Mouse (Mus musculus) testis, adult 2 months (tissue): ENCODE data around the gene Prdm13. TPM values are rescaled to one million over a fixed set of nuclear protein-coding genes. Genes with fewer than 3 reads are reported as not detected.

Experiments
- H3K27ac ChIP-seq: fragments of 200-500 bp; 2 replicates; pipeline ENCODE4 v1.5.1; 2012; ENCODE audit warnings: low read depth, low read length; ENCODE audit not compliant: control insufficient read depth, insufficient read depth
- H3K27me3 ChIP-seq: fragments of 200-500 bp; 2 replicates; pipeline ENCODE4 v1.6.1; 2012; ENCODE audit warnings: mild to moderate bottlenecking, low read length, moderate library complexity; ENCODE audit not compliant: control insufficient read depth, insufficient read depth
- H3K36me3 ChIP-seq: fragments of 200-500 bp; 2 replicates; pipeline ENCODE4 v1.6.1; 2012; ENCODE audit warnings: mild to moderate bottlenecking, low read length; ENCODE audit not compliant: control insufficient read depth, insufficient read depth
- H3K4me1 ChIP-seq: fragments of 200-500 bp; 2 replicates; pipeline ENCODE4 v1.6.1; 2012; ENCODE audit warnings: low read length; ENCODE audit not compliant: control insufficient read depth, insufficient read depth
- H3K4me3 ChIP-seq: fragments of 200-500 bp; 2 replicates; pipeline ENCODE4 v1.5.1; 2012; ENCODE audit warnings: low read depth, mild to moderate bottlenecking, low read length, moderate library complexity, mixed read lengths; ENCODE audit not compliant: control insufficient read depth
- CTCF ChIP-seq: fragments of 200-500 bp; IDR thresholded peaks from 2 replicates; pipeline ENCODE4 v1.5.1; 2012; ENCODE audit warnings: low read depth, mild to moderate bottlenecking, inconsistent platforms, low read length, moderate library complexity; ENCODE audit not compliant: control insufficient read depth, insufficient read depth, insufficient replicate concordance
- POLR2A ChIP-seq: fragments of 200-500 bp; IDR thresholded peaks from 2 replicates; pipeline ENCODE4 v1.6.1; 2012; ENCODE audit warnings: low read depth, mild to moderate bottlenecking, inconsistent platforms, low read length, moderate library complexity; ENCODE audit not compliant: control insufficient read depth
- polyA plus RNA-seq: library from polyadenylated mRNA; depleted of rRNA; stranded (reverse); fragments of >200 nt; gene quantifications from 2 replicates; pipeline ENCODE4 v1.2.3, GENCODE M21; 2012

Gene Prdm13
- polyA plus RNA-seq, 1 experiment: not detected

DNA sequence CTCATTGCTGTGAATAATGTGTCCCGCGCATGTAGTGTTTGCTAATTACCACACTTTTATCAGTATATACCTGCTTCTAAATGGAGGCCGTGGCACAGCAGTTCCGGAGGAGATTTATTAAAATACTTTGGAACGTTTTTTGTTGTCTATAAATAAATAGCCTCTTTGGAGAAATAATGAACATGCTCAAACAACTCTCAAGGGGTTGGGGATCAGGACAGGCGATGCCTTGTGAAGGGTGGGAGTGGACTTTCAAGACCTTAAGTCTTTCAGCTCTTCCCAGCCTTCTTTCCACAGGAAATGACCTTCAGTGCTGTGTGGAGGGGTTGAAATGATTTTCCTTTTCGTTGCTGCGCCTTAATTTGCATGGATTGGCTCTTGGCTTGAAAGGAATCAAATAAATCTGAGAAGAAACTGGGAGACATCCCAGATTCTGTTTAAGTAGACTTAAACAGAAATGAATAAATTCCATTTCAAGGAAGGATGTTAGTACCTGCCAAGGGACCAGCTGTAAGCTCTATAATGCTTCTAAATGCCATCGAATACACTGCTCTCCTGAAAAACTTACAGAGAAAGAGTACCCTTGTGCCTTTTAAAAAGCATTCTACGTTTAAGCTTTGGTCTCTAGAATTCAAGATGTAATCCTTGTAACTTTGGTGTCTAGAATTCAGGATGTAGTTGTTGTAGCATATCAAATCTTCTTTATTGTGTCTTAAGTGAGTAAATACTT is 3.2 kb downstream of the Prdm13 start:
- Histone ChIP-seq H3K27me3 (peaks cover 8% of the 10 kb centered on the region), H3K4me3 (no peak overlapping the region), H3K36me3 (no peaks in the 10 kb centered on the region), H3K27ac (no peak overlapping the region), H3K4me1 (peaks cover 8% of the 10 kb centered on the region)
- TF ChIP-seq POLR2A: no peak
- no peak for TF ChIP-seq CTCF

DNA sequence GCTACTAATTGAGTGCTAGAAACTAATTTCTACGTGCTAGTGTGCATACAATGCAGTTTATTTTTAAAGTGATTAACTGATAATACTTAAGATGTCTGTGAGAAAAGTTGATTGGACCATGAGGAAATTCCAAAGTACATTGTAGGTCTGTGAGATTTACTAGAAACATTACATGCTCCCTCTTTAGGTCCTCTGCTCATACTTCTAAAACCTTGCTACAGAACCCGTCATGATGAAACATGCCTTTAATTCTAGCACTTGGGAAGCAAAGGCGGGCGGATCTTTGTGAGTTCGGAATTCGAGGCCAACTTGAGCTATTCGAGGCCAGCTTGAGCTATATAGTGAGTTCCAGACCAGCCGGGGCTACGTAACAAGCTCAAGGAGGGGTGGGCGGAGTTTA is 4.8 kb downstream of the Prdm13 start:
- Histone ChIP-seq H3K4me3 (no peak overlapping the region), H3K27ac (no peak overlapping the region), H3K36me3 (no peaks in the 10 kb centered on the region), H3K4me1 (peaks cover 7% of the 10 kb centered on the region), H3K27me3 (peaks cover 6% of the 10 kb centered on the region)
- TF ChIP-seq POLR2A: no peak
- no peak for TF ChIP-seq CTCF

DNA sequence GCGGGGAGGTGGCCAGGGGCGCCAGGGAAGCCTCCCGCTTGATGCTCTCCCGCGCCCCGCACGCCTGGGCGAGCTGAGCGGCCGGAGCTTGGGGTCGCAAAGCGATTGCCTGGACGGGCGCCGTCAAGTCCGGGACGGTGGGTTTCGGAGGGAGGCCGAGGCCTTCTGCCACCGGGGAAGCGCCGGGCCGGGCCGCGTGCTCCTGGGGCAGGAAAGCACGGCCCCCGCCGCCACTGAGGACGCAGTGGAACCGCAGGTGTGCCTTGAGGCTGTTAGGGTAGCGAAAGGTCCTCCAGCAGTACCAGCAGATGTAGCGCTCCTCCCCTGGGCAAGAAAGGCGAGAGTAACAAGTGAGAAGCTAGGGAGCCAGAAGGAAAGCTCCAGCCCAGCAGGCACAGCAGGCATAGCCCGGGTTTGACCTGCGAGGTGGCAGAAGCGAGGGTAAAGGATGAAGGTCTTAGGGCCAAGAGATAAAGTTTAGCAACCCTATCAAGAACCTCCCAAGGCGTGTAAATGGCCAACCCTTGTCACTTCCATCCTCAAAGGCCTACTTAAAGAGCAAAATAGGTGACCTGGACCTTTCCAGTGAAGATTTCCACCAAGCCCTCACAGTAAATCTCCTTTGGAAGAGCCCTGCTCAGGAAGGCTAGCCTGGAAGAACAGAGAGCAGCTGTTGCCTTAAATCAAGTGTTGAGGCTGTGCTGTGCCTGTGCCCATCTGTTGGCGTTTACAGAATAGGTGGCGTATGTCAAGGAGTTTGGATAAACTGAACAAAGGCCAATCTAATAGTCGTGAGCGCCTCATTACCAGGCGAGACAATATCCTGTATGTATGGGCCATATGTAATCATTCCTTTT is 5.9 kb downstream of the Prdm13 start:
- Histone ChIP-seq H3K27me3 (peaks cover 4% of the 10 kb centered on the region; the same call in 1 of the 2 replicates), H3K27ac (no peak overlapping the region), H3K36me3 (no peaks in the 10 kb centered on the region), H3K4me1 (peaks cover 7% of the 10 kb centered on the region), H3K4me3 (peak overlapping the region; percentile 52)
- TF ChIP-seq CTCF (no peak), POLR2A (no peak)

DNA sequence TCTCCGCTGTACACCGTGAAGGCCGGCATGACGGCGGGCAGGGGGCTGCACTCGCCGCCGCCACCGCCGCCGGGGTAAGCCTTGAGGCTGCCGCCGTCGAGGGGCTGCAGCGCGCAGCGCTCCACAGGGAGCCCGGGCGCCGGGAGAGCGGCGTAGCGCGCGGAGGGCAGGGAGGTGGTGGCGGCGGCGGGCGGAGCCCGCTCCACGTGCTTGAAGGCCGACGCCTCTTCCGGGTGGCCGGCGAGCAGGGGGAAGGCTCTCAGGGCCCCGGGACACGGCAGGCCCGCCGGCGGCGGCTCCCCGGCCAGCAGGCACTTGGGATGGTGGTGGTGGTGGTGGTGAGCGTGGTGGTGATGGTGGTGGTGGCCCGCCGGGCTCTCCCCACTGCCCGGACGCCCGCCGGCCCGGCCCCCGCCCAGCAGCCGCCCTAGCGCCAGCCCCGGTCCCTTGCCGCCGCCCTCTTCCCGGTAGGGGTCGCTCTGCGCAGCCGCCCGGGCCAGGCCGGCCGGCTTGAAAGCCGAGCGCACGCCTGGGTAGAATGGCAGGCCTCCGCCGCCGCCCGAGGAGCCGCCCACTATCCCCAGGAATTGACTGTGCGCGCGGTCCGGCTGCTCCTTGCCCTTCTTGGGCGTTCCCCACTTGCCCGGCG is 6.7 kb downstream of the Prdm13 start:
- Histone ChIP-seq H3K4me1 (peaks cover 7% of the 10 kb centered on the region), H3K27me3 (peaks cover 4% of the 10 kb centered on the region; the same call in 1 of the 2 replicates), H3K27ac (no peak overlapping the region), H3K4me3 (peak overlapping the region; percentile 63), H3K36me3 (no peaks in the 10 kb centered on the region)
- no peak for TF ChIP-seq CTCF
- TF ChIP-seq POLR2A: no peak

DNA sequence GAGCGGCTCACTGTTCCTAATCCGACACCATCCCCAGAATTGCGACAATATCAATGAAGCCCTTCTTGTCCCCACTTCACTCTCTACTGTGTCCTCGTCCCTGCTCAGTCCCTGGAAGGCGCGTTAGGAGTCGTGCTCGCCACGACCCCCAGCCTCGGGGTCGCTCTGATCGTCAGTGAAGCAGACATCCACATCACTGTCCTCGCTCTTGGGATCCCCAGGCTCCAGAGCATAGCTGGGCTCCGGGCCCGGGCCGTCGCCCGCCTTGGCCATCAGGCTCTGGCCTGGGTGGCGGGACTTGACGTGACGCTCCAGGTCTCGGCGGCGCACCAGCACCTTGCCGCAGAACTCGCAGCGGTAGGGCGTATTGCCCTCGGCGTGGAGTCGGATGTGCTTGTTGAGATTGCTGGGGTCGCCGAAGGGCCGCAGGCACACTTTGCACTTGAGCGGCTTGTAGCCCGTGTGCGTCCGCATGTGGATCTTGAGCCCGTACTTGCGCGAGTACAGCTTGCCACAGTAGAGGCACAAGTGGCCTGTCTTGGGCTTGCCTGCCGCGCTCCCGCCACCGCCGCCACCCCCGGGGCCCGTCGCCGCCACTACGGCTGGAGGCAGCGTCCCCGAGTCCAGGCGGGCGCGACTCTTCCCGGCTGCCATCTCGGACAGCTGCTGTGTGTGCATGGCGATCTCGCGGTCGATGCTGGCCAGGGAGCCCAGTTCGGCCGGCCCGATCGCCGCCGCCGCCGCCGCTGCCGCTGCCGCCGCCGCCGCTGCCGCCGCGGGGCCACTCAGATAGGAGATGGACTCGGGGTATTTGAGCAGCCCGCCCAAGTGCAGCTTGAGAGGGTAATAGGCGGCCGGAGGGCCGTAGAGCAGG is 7.4 kb downstream of the Prdm13 start:
- Histone ChIP-seq H3K36me3 (no peaks in the 10 kb centered on the region), H3K27ac (no peak overlapping the region), H3K4me1 (peaks cover 7% of the 10 kb centered on the region), H3K4me3 (peak overlapping the region; percentile 63), H3K27me3 (peaks cover 4% of the 10 kb centered on the region; the same call in 1 of the 2 replicates)
- TF ChIP-seq CTCF (no peak), POLR2A (no peak)

DNA sequence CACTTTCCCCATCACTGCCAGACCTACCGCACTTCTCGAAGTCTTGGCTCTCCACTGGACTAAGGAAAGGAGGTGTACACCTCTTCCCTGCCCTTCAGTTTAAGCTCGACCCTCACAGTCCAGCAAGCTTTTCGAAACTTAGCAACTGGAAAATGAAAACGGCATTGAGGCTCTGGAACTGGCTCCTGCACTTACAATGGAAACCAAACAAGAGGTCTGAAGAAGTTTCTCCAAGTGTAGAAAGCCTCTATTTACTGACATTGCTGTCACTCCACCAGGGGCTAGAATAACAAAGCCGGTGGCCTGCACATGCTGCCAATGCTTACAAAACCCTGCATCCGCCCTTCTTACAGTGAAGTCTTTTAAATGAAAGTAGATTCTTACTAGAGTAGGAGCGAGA is 11.1 kb downstream of the Prdm13 start:
- Histone ChIP-seq H3K4me1 (peaks cover 6% of the 10 kb centered on the region), H3K27me3 (peaks cover 1% of the 10 kb centered on the region; the same call in 1 of the 2 replicates), H3K36me3 (no peaks in the 10 kb centered on the region), H3K4me3 (no peak overlapping the region), H3K27ac (no peak overlapping the region)
- no peak for TF ChIP-seq POLR2A
- TF ChIP-seq CTCF: no peak

DNA sequence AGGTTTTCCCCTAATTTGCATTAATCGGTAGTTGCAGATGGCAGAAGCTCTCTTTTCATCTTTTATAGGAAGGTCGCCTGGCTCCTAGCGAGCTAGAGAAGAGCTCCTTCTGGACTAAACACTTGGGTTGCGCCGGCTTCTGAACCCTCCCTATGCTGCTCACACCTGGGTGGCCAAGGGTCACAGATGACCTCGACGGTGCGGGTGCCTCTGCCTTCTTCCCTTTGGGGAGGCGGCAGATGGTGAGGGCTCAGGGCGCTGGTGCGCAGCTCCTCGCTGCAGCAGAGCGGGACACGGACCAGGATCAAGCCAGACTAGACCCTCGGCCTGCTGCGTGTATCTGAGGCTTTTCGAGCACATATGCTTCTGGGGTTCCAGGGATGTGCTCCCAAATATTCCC is 11.7 kb downstream of the Prdm13 start:
- no peaks in the 10 kb centered on the region; the same call in 1 of the 2 replicates for H3K27me3 ChIP-seq
- H3K4me1 ChIP-seq: peaks cover 2% of the 10 kb centered on the region; the same call in 1 of the 2 replicates
- no peak overlapping the region for H3K4me3 ChIP-seq
- no peaks in the 10 kb centered on the region for H3K36me3 ChIP-seq
- H3K27ac ChIP-seq: no peak overlapping the region
- TF ChIP-seq POLR2A: no peak
- TF ChIP-seq CTCF: no peak
